Mouse (Mus musculus) hindbrain, postnatal 0 days (tissue): ENCODE measurements at regions not wholly inside any gene's neighbourhood (a gene's known extent, or its start where the extent isn't known, plus 50 kb on each side); places are given as distances from the start of the nearest gene placed in this dataset.

ENCODE experiments used
- ATAC-seq: fragments of 200-750 bp; cut with Nextera tagmentation; 2 replicates; pipeline ENCODE4 v1.8.0; 2017; ENCODE audit warnings: mild to moderate bottlenecking, moderate TSS enrichment, moderate library complexity
- DNase-seq: peaks from one replicate; pipeline ENCODE4 v3.0.0-alpha.2; 2015; ENCODE audit warnings: low spot score
- H3K27ac ChIP-seq: fragments of 300-500 bp; sonication (generic); 2 replicates; pipeline ENCODE4 v1.5.1; 2014; ENCODE audit warnings: mild to moderate bottlenecking
- H3K27me3 ChIP-seq: fragments of 300-500 bp; sonication (generic); 2 replicates; pipeline ENCODE4 v1.6.1; 2014; ENCODE audit warnings: low read length, mixed read lengths; ENCODE audit not compliant: insufficient read depth
- H3K36me3 ChIP-seq: fragments of 300-500 bp; sonication (generic); 2 replicates; pipeline ENCODE4 v1.6.1; 2014; ENCODE audit warnings: low read length, mixed read lengths; ENCODE audit not compliant: insufficient read depth
- H3K4me1 ChIP-seq: fragments of 300-500 bp; sonication (generic); 2 replicates; pipeline ENCODE4 v1.6.1; 2014; ENCODE audit warnings: antibody characterized with exemption, low read length, mixed read lengths; ENCODE audit not compliant: insufficient read depth
- H3K4me2 ChIP-seq: fragments of 300-500 bp; sonication (generic); 2 replicates; pipeline ENCODE4 v1.6.1; 2014; ENCODE audit warnings: low read depth, mild to moderate bottlenecking, low read length, moderate library complexity, mixed read lengths
- H3K4me3 ChIP-seq: fragments of 300-500 bp; sonication (generic); 2 replicates; pipeline ENCODE4 v1.5.1; 2014; ENCODE audit warnings: low read length
- H3K9ac ChIP-seq: fragments of 300-500 bp; sonication (generic); replicated peaks from 2 replicates; pipeline ENCODE4 v1.6.1; 2014; ENCODE audit warnings: mild to moderate bottlenecking, low read length, moderate library complexity, mixed read lengths
- H3K9me3 ChIP-seq: fragments of 300-500 bp; sonication (generic); 2 replicates; pipeline ENCODE4 v1.6.1; 2016; ENCODE audit warnings: low read length, mixed read lengths
- CTCF ChIP-seq: IDR thresholded peaks from 2 replicates; pipeline ENCODE4 v1.5.1; 2016; ENCODE audit warnings: antibody characterized with exemption, control low read depth, low read depth
- WGBS: fragments of 180-500 bp; shearing (Covaris S2); extraction: QIAGEN DNeasy Blood & Tissue Kit; methylation state at CpG from one replicate; pipeline ENCODE4 v1.1.7; 2014; 5-methylcytosine and 5-hydroxymethylcytosine counted together
- microRNA-seq, 2 experiments: library from miRNA; unstranded; fragments of <30 nt; microRNA quantifications; one replicate each; pipeline ENCODE4; 2016

DNA sequence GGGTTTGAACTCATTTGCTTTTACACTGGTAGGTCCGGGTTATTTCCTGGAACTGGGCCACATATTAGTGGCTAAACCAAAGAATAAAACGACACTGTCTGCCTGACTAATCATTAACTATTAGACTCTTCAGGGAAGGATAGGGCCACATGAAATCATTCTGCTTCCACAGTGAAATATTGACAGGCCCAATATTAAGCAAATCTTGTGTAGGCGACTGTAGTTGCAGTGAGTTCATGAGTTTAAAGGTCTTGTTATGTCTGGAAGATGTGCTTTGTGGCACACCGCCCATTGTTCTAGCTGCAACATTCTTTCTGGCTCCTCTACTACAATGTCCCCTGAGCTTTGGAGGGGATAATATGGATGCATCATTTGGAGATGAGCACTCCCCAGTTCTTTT lies 65.7 kb upstream of the Pbx1 start:
- Histone ChIP-seq H3K4me2 (no peak overlapping the region), H3K4me1 (peaks cover 6% of the 10 kb centered on the region; the same call in 1 of the 2 replicates), H3K27me3 (no peaks in the 10 kb centered on the region), H3K36me3 (no peaks in the 10 kb centered on the region), H3K9me3 (no peaks in the 10 kb centered on the region), H3K27ac (no peak overlapping the region), H3K9ac (no peak overlapping the region), H3K4me3 (no peak overlapping the region)
- DNase-seq (no peak), ATAC-seq (no peak)
- WGBS, result 65% methylated on average over 4 of the region's 4 CpGs
- TF ChIP-seq CTCF, result no peak

- no peaks in the 10 kb centered on the region for H3K36me3 ChIP-seq
These were observed 63.8 kb upstream of the Pbx1 start for GRCm38 (mm10) chr1:168495687-168496527.

DNA sequence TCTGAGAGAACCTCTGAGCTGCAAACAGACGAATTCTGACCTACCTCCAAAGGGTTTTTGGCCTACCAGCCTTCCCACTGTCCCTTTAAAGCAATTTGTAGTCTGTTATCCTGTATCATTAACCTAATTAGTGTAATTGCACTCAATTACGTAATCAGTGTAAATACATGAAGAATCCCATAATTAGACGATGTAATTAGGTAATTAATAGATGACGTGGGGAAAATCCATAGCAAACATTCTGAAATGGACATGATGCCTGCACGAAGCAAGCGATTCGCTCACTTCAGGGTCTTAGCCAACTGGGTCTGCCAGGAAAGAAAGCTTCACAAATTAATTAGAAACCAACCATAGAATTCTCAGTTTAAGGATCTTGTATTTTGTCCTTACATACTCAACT lies 55.4 kb upstream of the Pbx1 start:
- no peak overlapping the region for H3K4me2 ChIP-seq
- DNase-seq (no peak), ATAC-seq (no peak)
- no peaks in the 10 kb centered on the region for H3K4me1 ChIP-seq
- no peak overlapping the region for H3K4me3 ChIP-seq
- no peaks in the 10 kb centered on the region for H3K27me3 ChIP-seq
- no peak overlapping the region for H3K9ac ChIP-seq
- no peaks in the 10 kb centered on the region for H3K36me3 ChIP-seq
- no peak for TF ChIP-seq CTCF
- 76% methylated on average over 7 of the region's 7 CpGs for WGBS
- H3K27ac ChIP-seq, result no peak overlapping the region
- H3K9me3 ChIP-seq, result no peaks in the 10 kb centered on the region

More at GRCm38 (mm10) chr1:168495687-168496527, 63.8 kb upstream of the Pbx1 start:
- H3K4me2 ChIP-seq, result peak overlapping the region; percentile 36
- H3K4me1 ChIP-seq, result peaks cover 6% of the 10 kb centered on the region; the same call in 1 of the 2 replicates
- no peak overlapping the region for H3K27ac ChIP-seq
- no peak for TF ChIP-seq CTCF
- H3K4me3 ChIP-seq, result no peak overlapping the region
- ATAC-seq (peak; percentile 86), DNase-seq (peak; percentile 48)
- H3K9ac ChIP-seq, result no peak overlapping the region
- 23% methylated on average over 13 of the region's 13 CpGs for WGBS
- H3K9me3 ChIP-seq, result no peaks in the 10 kb centered on the region
- H3K27me3 ChIP-seq, result no peaks in the 10 kb centered on the region

- ATAC-seq (no peak), DNase-seq (no peak)
- H3K9me3 ChIP-seq, result no peaks in the 10 kb centered on the region
- WGBS, result 88% methylated on average over 13 of the region's 13 CpGs
- no peak for TF ChIP-seq CTCF
- H3K27me3 ChIP-seq, result no peaks in the 10 kb centered on the region
- no peaks in the 10 kb centered on the region for H3K36me3 ChIP-seq
- H3K9ac ChIP-seq, result no peak overlapping the region
- no peak overlapping the region for H3K4me3 ChIP-seq
- H3K27ac ChIP-seq, result no peak overlapping the region
- no peaks in the 10 kb centered on the region for H3K4me1 ChIP-seq
- H3K4me2 ChIP-seq, result no peak overlapping the region
These were observed 51.6 kb upstream of the Pbx1 start for GRCm38 (mm10) chr1:168483651-168484050.

Small RNA genes lying in the stretch of these regions (microRNA-seq; reads per million reads assigned to microRNA genes)
- gene Mir6348 (0 reads per million in 2 experiments), gene Mir6354 (0 reads per million in 2 experiments)
